Mouse (Mus musculus) heart, postnatal 25 days (tissue): Measurements from ENCODE around the gene Dalrd3. TPM values are rescaled to one million over a fixed set of nuclear protein-coding genes. Genes with fewer than 3 reads are reported as not detected.

Experiments used
- DNase-seq: peaks from one replicate; pipeline ENCODE4 v3.0.0; 2022; ENCODE audit warnings: low spot score
- intact Hi-C: fragments of 180-260 bp; cut with DNase I; formaldehyde crosslinking; loops from one replicate; pipeline ENCODE4 v1.15.1; 2025
- total RNA-seq, 2 experiments: library from RNA; stranded (reverse); gene quantifications; 2 replicates each; pipeline ENCODE4 v1.2.3; 2021

The Dalrd3 gene
- total RNA-seq, 2 experiments from 2014 or later: 21.0 to 21.3 TPM

GRCm38 (mm10) chr9:108571401-108571973 is 1.8 kb downstream of the Dalrd3 start:
- DNase-seq: no peak
- intact Hi-C loops: loop anchor here (2.0 kb wide), 1 partner anchor 25 kb away; the partner anchor contains the start of gene P4htm

- intact Hi-C loops: no loop called here
- no peak for DNase-seq
Observed at GRCm38 (mm10) chr9:108572321-108572720, 2.6 kb downstream of the Dalrd3 start.

- no peak for DNase-seq
- intact Hi-C loops: no loop called here
Observed at GRCm38 (mm10) chr9:108573774-108574690, 4.3 kb downstream of the Dalrd3 start.

GRCm38 (mm10) chr9:108574921-108575320 is 5.2 kb downstream of the Dalrd3 start:
- no peak for DNase-seq
- intact Hi-C loops: no loop called here

GRCm38 (mm10) chr9:108575321-108576297 is 5.9 kb downstream of the Dalrd3 start:
- intact Hi-C loops: no loop called here
- DNase-seq: no peak

- DNase-seq: no peak
- intact Hi-C loops: no loop called here
Observed at GRCm38 (mm10) chr9:108577025-108577424, 7.3 kb downstream of the Dalrd3 start.

- intact Hi-C loops: no loop called here
- DNase-seq: no peak
Observed at GRCm38 (mm10) chr9:108577934-108578544, 8.4 kb downstream of the Dalrd3 start.

- DNase-seq: peak; percentile 88
- intact Hi-C loops: no loop called here
Observed at GRCm38 (mm10) chr9:108578545-108579343, 9.1 kb downstream of the Dalrd3 start, which contains the start of gene Wdr6. Gene Wdr6 (minus strand): TSS chr9:108578739.

- intact Hi-C loops: no loop called here
- DNase-seq: no peak
Observed at GRCm38 (mm10) chr9:108579344-108579690, 9.6 kb downstream of the Dalrd3 start.

GRCm38 (mm10) chr9:108587571-108588180 is 18.0 kb downstream of the Dalrd3 start:
- intact Hi-C loops: no loop called here
- DNase-seq: peak; percentile 69

- no peak for DNase-seq
- intact Hi-C loops: no loop called here
Observed at GRCm38 (mm10) chr9:108589229-108589628, 19.5 kb downstream of the Dalrd3 start.

- intact Hi-C loops: no loop called here
- DNase-seq: no peak
Observed at GRCm38 (mm10) chr9:108591462-108591861, 21.8 kb downstream of the Dalrd3 start.

GRCm38 (mm10) chr9:108594354-108594753 is 24.7 kb downstream of the Dalrd3 start:
- no peak for DNase-seq
- intact Hi-C loops: no loop called here

- peak; percentile 49 for DNase-seq
- intact Hi-C loops: loop anchor here (2.0 kb wide), 1 partner anchor 26 kb away; no protein-coding TSS in a partner anchor
Observed at GRCm38 (mm10) chr9:108596998-108597764, 27.5 kb downstream of the Dalrd3 start, which contains the start of gene P4htm. Gene P4htm (minus strand): TSS chr9:108597667.

GRCm38 (mm10) chr9:108599021-108599566 is 29.4 kb downstream of the Dalrd3 start:
- intact Hi-C loops: no loop called here
- no peak for DNase-seq

GRCm38 (mm10) chr9:108600011-108600410 is 30.3 kb downstream of the Dalrd3 start:
- intact Hi-C loops: no loop called here

GRCm38 (mm10) chr9:108601986-108602385 is 32.3 kb downstream of the Dalrd3 start:
- intact Hi-C loops: no loop called here

More at GRCm38 (mm10) chr9:108600011-108600410, 30.3 kb downstream of the Dalrd3 start:
- no peak for DNase-seq

More at GRCm38 (mm10) chr9:108601986-108602385, 32.3 kb downstream of the Dalrd3 start:
- DNase-seq: no peak
